Mouse (Mus musculus): ENCODE results near the gene Tctn1. TPM values are rescaled to one million over a fixed set of nuclear protein-coding genes. Genes with fewer than 3 reads are reported as not detected.

Tctn1 gene
- total RNA-seq, 2 experiments from 2014 or later = 4.3 to 4.6 TPM

- intact Hi-C loops (cut with DNase I) = loop anchor here (2.0 kb wide), 1 partner anchor 17 kb away; no protein-coding TSS in a partner anchor
- DNase-seq = no peak
These were observed 21.9 kb upstream of the Tctn1 start for GRCm38 (mm10) chr5:122286191-122286590.

GRCm38 (mm10) chr5:122285767-122286150 is 21.5 kb upstream of the Tctn1 start:
- intact Hi-C loops (cut with DNase I) = loop anchor here (2.0 kb wide), 1 partner anchor 17 kb away; no protein-coding TSS in a partner anchor
- no peak for DNase-seq

GRCm38 (mm10) chr5:122285029-122285766 is 20.9 kb upstream of the Tctn1 start:
- DNase-seq = peak; percentile 52 to 62
- intact Hi-C loops (cut with DNase I) = no loop called here

- DNase-seq = peak; percentile 88 to 90
- intact Hi-C loops (cut with DNase I) = no loop called here
These were observed 20.1 kb upstream of the Tctn1 start, which contains the start of gene Pptc7 for GRCm38 (mm10) chr5:122284183-122285028. Gene Pptc7 (plus strand): TSS chr5:122284365.

- no peak for DNase-seq
- intact Hi-C loops (cut with DNase I) = loop anchor here (2.0 kb wide), 1 partner anchor 15 kb away; no protein-coding TSS in a partner anchor
These were observed 19.5 kb upstream of the Tctn1 start for GRCm38 (mm10) chr5:122283828-122284182.

- intact Hi-C loops (cut with DNase I) = no loop called here
- DNase-seq = peak; percentile 34 to 53
These were observed 16.7 kb upstream of the Tctn1 start for GRCm38 (mm10) chr5:122280827-122281462.

GRCm38 (mm10) chr5:122280422-122280826 is 16.2 kb upstream of the Tctn1 start:
- no peak for DNase-seq
- intact Hi-C loops (cut with DNase I) = no loop called here

GRCm38 (mm10) chr5:122279799-122280421 is 15.7 kb upstream of the Tctn1 start:
- intact Hi-C loops (cut with DNase I) = no loop called here
- DNase-seq = no peak

- intact Hi-C loops (cut with DNase I) = no loop called here
These were observed 14.7 kb upstream of the Tctn1 start for GRCm38 (mm10) chr5:122278946-122279345.

GRCm38 (mm10) chr5:122274785-122275184 is 10.5 kb upstream of the Tctn1 start:
- intact Hi-C loops (cut with DNase I) = no loop called here
- no peak for DNase-seq

More at GRCm38 (mm10) chr5:122278946-122279345, 14.7 kb upstream of the Tctn1 start:
- no peak for DNase-seq

GRCm38 (mm10) chr5:122272821-122273220 is 8.6 kb upstream of the Tctn1 start:
- DNase-seq = no peak

GRCm38 (mm10) chr5:122268858-122269604 is 4.8 kb upstream of the Tctn1 start:
- intact Hi-C loops (cut with DNase I) = loop anchor here (1.0 to 5.0 kb wide), 4 partner anchors 14 to 123 kb away; partner anchors contain the start of gene Arpc3

More at GRCm38 (mm10) chr5:122272821-122273220, 8.6 kb upstream of the Tctn1 start:
- intact Hi-C loops (cut with DNase I) = no loop called here

GRCm38 (mm10) chr5:122267899-122268298 is 3.6 kb upstream of the Tctn1 start:
- peak; percentile 81 to 89 for DNase-seq
- intact Hi-C loops (cut with DNase I) = loop anchor here (1.0 to 5.0 kb wide), 4 partner anchors 15 to 124 kb away; partner anchors contain the start of gene Arpc3

More at GRCm38 (mm10) chr5:122268858-122269604, 4.8 kb upstream of the Tctn1 start:
- DNase-seq = no peak

GRCm38 (mm10) chr5:122267136-122267535 is 2.9 kb upstream of the Tctn1 start:
- no peak for DNase-seq
- intact Hi-C loops (cut with DNase I) = loop anchor here (5.0 kb wide), 1 partner anchor 125 kb away; the partner anchor contains the start of gene Arpc3

GRCm38 (mm10) chr5:122265942-122266341 is 1.7 kb upstream of the Tctn1 start:
- no peak for DNase-seq
- intact Hi-C loops (cut with DNase I) = loop anchor here (5.0 kb wide), 1 partner anchor 126 kb away; the partner anchor contains the start of gene Arpc3

- no peak for DNase-seq
- intact Hi-C loops (cut with DNase I) = loop anchor here (5.0 kb wide), 1 partner anchor 127 kb away; the partner anchor contains the start of gene Arpc3
These were observed 927 bp upstream of the Tctn1 start for GRCm38 (mm10) chr5:122265187-122265586.

GRCm38 (mm10) chr5:122262104-122262503 is 2.2 kb downstream of the Tctn1 start:
- intact Hi-C loops (cut with DNase I) = loop anchor here (5.0 kb wide), 1 partner anchor 130 kb away; no protein-coding TSS in a partner anchor
- DNase-seq = no peak

GRCm38 (mm10) chr5:122258027-122258741 is 6.1 kb downstream of the Tctn1 start:
- intact Hi-C loops (cut with DNase I) = no loop called here
- no peak for DNase-seq

Measured in heart, postnatal 36 days (tissue).